Mouse (Mus musculus) CH12.LX (cell line): ENCODE results near the gene Cmah. TPM values are rescaled to one million over a fixed set of nuclear protein-coding genes. Genes with fewer than 3 reads are reported as not detected.

ENCODE experiments used
- DNase-seq: peaks from one replicate; pipeline ENCODE4 v3.0.0-alpha.2; 2013; ENCODE audit errors: extremely low read depth
- H3K27ac ChIP-seq: 2 replicates; pipeline ENCODE4 v1.5.1; 2012; ENCODE audit warnings: low read depth, mild to moderate bottlenecking, control low read depth, moderate library complexity; ENCODE audit not compliant: insufficient read depth
- H3K27me3 ChIP-seq: replicated peaks from 2 replicates; pipeline ENCODE3; 2012; ENCODE audit warnings: inconsistent platforms
- H3K36me3 ChIP-seq, 2 experiments: replicated peaks in 1 of 2; 2 replicates each; pipeline versions ENCODE3 to v1.6.1; 2012; ENCODE audit warnings: inconsistent platforms in 1 of 2, low read length in 1 of 2, mild to moderate bottlenecking in 1 of 2, mixed read lengths in 1 of 2, moderate library complexity in 1 of 2; ENCODE audit not compliant: control insufficient read depth in 1 of 2, insufficient read depth in 1 of 2
- H3K4me1 ChIP-seq, 2 experiments: 2 replicates each; pipeline ENCODE4 v1.6.1; 2012; ENCODE audit warnings: inconsistent platforms in 1 of 2, moderate library complexity in 1 of 2; ENCODE audit not compliant: insufficient read depth in 2 of 2, control insufficient read depth in 1 of 2
- H3K4me2 ChIP-seq: 2 replicates; pipeline ENCODE4 v1.6.1; 2012; ENCODE audit warnings: low read depth, mild to moderate bottlenecking, control low read depth; ENCODE audit not compliant: poor library complexity, insufficient read depth, severe bottlenecking
- H3K4me3 ChIP-seq, 3 experiments: fragments of 150-350 bp in 1 of 3; sonication (generic) in 1 of 3; replicated peaks in 1 of 3; 2 replicates each; pipeline versions ENCODE3 to v1.5.1; 2011 to 2012; ENCODE audit warnings: low read depth in 2 of 3, low read length in 2 of 3, mild to moderate bottlenecking in 2 of 3, moderate library complexity in 2 of 3, control low read depth in 1 of 3, improper control_type of control experiment in 1 of 3, inconsistent platforms in 1 of 3, mixed read lengths in 1 of 3; ENCODE audit not compliant: poor library complexity in 1 of 3
- H3K79me2 ChIP-seq: replicated peaks from 2 replicates; pipeline ENCODE4 v1.6.1; 2012; ENCODE audit warnings: mild to moderate bottlenecking, moderate library complexity; ENCODE audit not compliant: control insufficient read depth, poor library complexity, insufficient read depth, severe bottlenecking; ENCODE audit errors: extremely low read depth
- H3K9ac ChIP-seq: 2 replicates; pipeline ENCODE4 v1.6.1; 2012; ENCODE audit warnings: low read depth, mild to moderate bottlenecking, control low read depth, moderate library complexity; ENCODE audit not compliant: insufficient read depth
- H3K9me3 ChIP-seq: replicated peaks from 2 replicates; pipeline ENCODE3; 2012; ENCODE audit warnings: low read length, inconsistent platforms, mixed read lengths
- BHLHE40 ChIP-seq: IDR thresholded peaks from 2 replicates; pipeline ENCODE4 v1.6.1; 2011; ENCODE audit warnings: mild to moderate bottlenecking, low read depth, low read length, improper control_type of control experiment
- CHD2 ChIP-seq: IDR thresholded peaks from 2 replicates; pipeline ENCODE4 v1.6.1; 2011; ENCODE audit warnings: low read length, improper control_type of control experiment
- CTCF ChIP-seq, 2 experiments: IDR thresholded peaks in 1 of 2; conservative IDR thresholded peaks in 1 of 2; 2 replicates each; pipeline ENCODE4 v1.5.1; 2011 to 2012; ENCODE audit warnings: low read depth in 2 of 2, low read length in 2 of 2, improper control_type of control experiment in 1 of 2, inconsistent platforms in 1 of 2, mild to moderate bottlenecking in 1 of 2, moderate library complexity in 1 of 2
- E2F4 ChIP-seq: IDR thresholded peaks from 2 replicates; pipeline ENCODE4 v1.6.1; 2011; ENCODE audit warnings: low read depth, low read length, improper control_type of control experiment; ENCODE audit not compliant: insufficient replicate concordance
- ELF1 ChIP-seq: IDR thresholded peaks from 2 replicates; pipeline ENCODE4 v1.6.1; 2014; ENCODE audit warnings: low read depth, mild to moderate bottlenecking, inconsistent platforms, low read length, improper control_type of control experiment
- EP300 ChIP-seq: IDR thresholded peaks from 2 replicates; pipeline ENCODE4 v1.6.1; 2011; ENCODE audit warnings: low read length, improper control_type of control experiment
- ETS1 ChIP-seq: conservative IDR thresholded peaks from 2 replicates; pipeline ENCODE4 v1.6.1; 2012; ENCODE audit warnings: low read depth, mild to moderate bottlenecking, inconsistent platforms, low read length, improper control_type of control experiment, moderate library complexity
- IRF4 ChIP-seq: IDR thresholded peaks from 2 replicates; pipeline ENCODE4 v1.6.1; 2014; ENCODE audit warnings: low read depth, mild to moderate bottlenecking, inconsistent platforms, low read length, improper control_type of control experiment
- JUN ChIP-seq: IDR thresholded peaks from 2 replicates; pipeline ENCODE4 v1.6.1; 2011; ENCODE audit warnings: low read depth, mild to moderate bottlenecking, low read length, improper control_type of control experiment, moderate library complexity; ENCODE audit not compliant: insufficient read depth
- JUND ChIP-seq: conservative IDR thresholded peaks from 2 replicates; pipeline ENCODE4 v1.6.1; 2011; ENCODE audit warnings: low read depth, low read length, improper control_type of control experiment
- KAT2A ChIP-seq: IDR thresholded peaks from 2 replicates; pipeline ENCODE4 v1.6.1; 2012; ENCODE audit warnings: low read length, improper control_type of control experiment, inconsistent platforms; ENCODE audit not compliant: insufficient replicate concordance
- MAX ChIP-seq: IDR thresholded peaks from 2 replicates; pipeline ENCODE4 v1.6.1; 2011; ENCODE audit warnings: low read length, improper control_type of control experiment
- MAZ ChIP-seq: IDR thresholded peaks from 2 replicates; pipeline ENCODE4 v1.6.1; 2012; ENCODE audit warnings: low read depth, mild to moderate bottlenecking, inconsistent platforms, low read length, improper control_type of control experiment, moderate library complexity
- MEF2A ChIP-seq: IDR thresholded peaks from 2 replicates; pipeline ENCODE4 v1.6.1; 2014; ENCODE audit warnings: low read depth, mild to moderate bottlenecking, inconsistent platforms, low read length, improper control_type of control experiment, borderline replicate concordance
- MYC ChIP-seq: IDR thresholded peaks from 2 replicates; pipeline ENCODE4 v1.6.1; 2011; ENCODE audit warnings: low read depth, mild to moderate bottlenecking, improper control_type of control experiment, low read length
- PAX5 ChIP-seq: IDR thresholded peaks from 2 replicates; pipeline ENCODE4 v1.6.1; 2012; ENCODE audit warnings: low read length, inconsistent platforms, mixed read lengths
- POLR2AphosphoS2 ChIP-seq: IDR thresholded peaks from 2 replicates; pipeline ENCODE4 v1.6.1; 2011; ENCODE audit warnings: low read depth, low read length, improper control_type of control experiment
- RCOR1 ChIP-seq: conservative IDR thresholded peaks from 2 replicates; pipeline ENCODE4 v1.6.1; 2012; ENCODE audit warnings: low read depth, mild to moderate bottlenecking, inconsistent platforms, low read length, improper control_type of control experiment
- TCF12 ChIP-seq: IDR thresholded peaks from 2 replicates; pipeline ENCODE4 v1.6.1; 2014; ENCODE audit warnings: low read depth, mild to moderate bottlenecking, inconsistent platforms, low read length, improper control_type of control experiment
- UBTF ChIP-seq: IDR thresholded peaks from 2 replicates; pipeline ENCODE4 v1.6.1; 2012; ENCODE audit warnings: low read depth, mild to moderate bottlenecking, inconsistent platforms, low read length, improper control_type of control experiment, moderate library complexity
- USF1 ChIP-seq: IDR thresholded peaks from 2 replicates; pipeline ENCODE4 v1.6.1; 2014; ENCODE audit warnings: low read depth, mild to moderate bottlenecking, inconsistent platforms, low read length, improper control_type of control experiment
- USF2 ChIP-seq: conservative IDR thresholded peaks from 2 replicates; pipeline ENCODE4 v1.6.1; 2011; ENCODE audit warnings: low read depth, low read length, improper control_type of control experiment
- ZKSCAN1 ChIP-seq: IDR thresholded peaks from 2 replicates; pipeline ENCODE4 v1.6.1; 2012; ENCODE audit warnings: low read depth, inconsistent platforms, low read length, improper control_type of control experiment, borderline replicate concordance
- dilution Hi-C: fragments of 300-500 bp; cut with MboI; formaldehyde crosslinking; loops from 2 replicates; pipeline ENCODE4 v1.14.3; 2020; ENCODE audit warnings: low sequenced_read_pairs; ENCODE audit not compliant: extremely low pct_unique_long_range_greater_than_20kb, extremely low pct_ligation_motif_present
- in situ Hi-C: fragments of 300-500 bp; cut with MboI; formaldehyde crosslinking; loops from 3 replicates; pipeline ENCODE4 v1.14.3; 2019; ENCODE audit warnings: low sequenced_read_pairs, low pct_ligation_motif_present, low pct_unique_long_range_greater_than_20kb, mixed read lengths
- polyA plus RNA-seq: library from polyadenylated mRNA; unstranded; fragments of >175 nt; gene quantifications from 2 replicates; pipeline ENCODE4 v1.2.1, GENCODE M21; 2012; ENCODE audit warnings: low read depth; ENCODE audit not compliant: insufficient read length
- total RNA-seq, 2 experiments: library from RNA; depleted of rRNA; stranded (reverse); fragments of 300-350 nt in 1 of 2; fragments of >200 nt in 1 of 2; gene quantifications; 2 replicates each; pipeline ENCODE4 v1.2.3; 2012 to 2014

The Cmah gene
- total and polyA plus RNA-seq, 3 experiments, result 5.0 to 17.4 (median 5.5) TPM

DNA sequence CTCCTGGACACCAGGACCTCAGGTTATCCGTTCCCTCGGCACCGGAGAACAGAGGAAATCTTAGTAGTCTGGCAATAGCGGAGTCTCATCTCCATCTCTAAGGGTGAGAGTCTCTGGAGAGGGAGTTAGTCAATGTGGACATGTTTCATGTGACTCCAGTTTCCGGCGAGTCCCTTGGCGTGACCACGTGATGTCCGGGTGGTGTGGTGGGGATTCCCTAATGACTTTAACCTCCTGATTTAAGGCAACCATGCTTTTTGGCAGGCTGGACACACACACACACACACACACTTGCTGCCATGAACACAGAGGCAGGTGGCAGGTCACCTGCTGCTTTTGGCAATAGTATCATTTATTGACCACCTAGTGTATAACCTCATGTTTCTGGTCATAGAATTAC is 138.8 kb downstream of the Cmah start:
- H3K36me3 ChIP-seq, result peaks cover 11 to 81% of the 10 kb centered on the region in 2 experiments
- no peaks in the 10 kb centered on the region for H3K9me3 ChIP-seq
- TF ChIP-seq MYC (peak; percentile 29; the same call in 1 of the 2 replicates), MEF2A (no peak), BHLHE40 (peak; percentile 67), USF1 (peak; percentile 78), RCOR1 (no peak), ZKSCAN1 (no peak), USF2 (peak; percentile 76), EP300 (peak; percentile 43; the same call in 1 of the 2 replicates), TCF12 (peak; percentile 30; the same call in 1 of the 2 replicates), MAX (peak; percentile 86), PAX5 (no peak), KAT2A (no peak), E2F4 (no peak)
- no peak for DNase-seq
- H3K79me2 ChIP-seq, result no peaks in the 10 kb centered on the region
- H3K4me1 ChIP-seq, result peaks cover 16 to 30% of the 10 kb centered on the region in 2 experiments
- dilution Hi-C loops, result no loop called here
- no peak overlapping the region for H3K27ac ChIP-seq
- in situ Hi-C loops, result loop anchor here (5.0 kb wide), 1 partner anchor 49 kb away; no protein-coding TSS in a partner anchor
- H3K4me3 ChIP-seq, result peak overlapping the region in 1 of 3 experiments; percentile 12
- no peak overlapping the region for H3K4me2 ChIP-seq
- no peaks in the 10 kb centered on the region for H3K27me3 ChIP-seq
- H3K9ac ChIP-seq, result no peak overlapping the region

- Histone ChIP-seq H3K4me3 (no peak overlapping the region), H3K9me3 (no peaks in the 10 kb centered on the region), H3K36me3 (peaks cover 5 to 69% of the 10 kb centered on the region in 2 experiments), H3K4me2 (no peak overlapping the region), H3K27me3 (no peaks in the 10 kb centered on the region), H3K79me2 (no peaks in the 10 kb centered on the region), H3K4me1 (peaks cover 16 to 30% of the 10 kb centered on the region in 2 experiments), H3K27ac (no peak overlapping the region), H3K9ac (no peak overlapping the region)
- TF ChIP-seq IRF4 (peak; percentile 87), BHLHE40 (no peak), JUN (peak; percentile 38; the same call in 1 of the 2 replicates), EP300 (peak; percentile 78), MAZ (0 out of 2 replicates have a peak, but pooled peaks have one; percentile 61), TCF12 (peak; percentile 66), JUND (0 out of 2 replicates have a peak, but pooled peaks have one; percentile 34), UBTF (no peak), RCOR1 (no peak), CTCF (conservative IDR thresholded peaks at IDR 0.05 in 1 of 2, IDR thresholded peaks at IDR 0.05 in 1 of 2; ENCODE audit: low read depth in 2 of 2, low read length in 2 of 2) (no peak), MEF2A (peak; percentile 27; the same call in 1 of the 2 replicates), POLR2AphosphoS2 (no peak), CHD2 (peak; percentile 53; the same call in 1 of the 2 replicates), ETS1 (peak; percentile 41), ELF1 (no peak)
- dilution Hi-C loops (no loop called here), in situ Hi-C loops (loop anchor here (5.0 kb wide), 1 partner anchor 51 kb away; no protein-coding TSS in a partner anchor)
- DNase-seq, result no peak
These were observed 140.6 kb downstream of the Cmah start for GRCm38 (mm10) chr13:24467806-24468205.
